Mouse (Mus musculus): ENCODE results near the gene Lyzl6. TPM values are rescaled to one million over a fixed set of nuclear protein-coding genes. Genes with fewer than 3 reads are reported as not detected.

The Lyzl6 gene
- polyA plus RNA-seq, 1 experiment from 2014 or later = not detected

DNA sequence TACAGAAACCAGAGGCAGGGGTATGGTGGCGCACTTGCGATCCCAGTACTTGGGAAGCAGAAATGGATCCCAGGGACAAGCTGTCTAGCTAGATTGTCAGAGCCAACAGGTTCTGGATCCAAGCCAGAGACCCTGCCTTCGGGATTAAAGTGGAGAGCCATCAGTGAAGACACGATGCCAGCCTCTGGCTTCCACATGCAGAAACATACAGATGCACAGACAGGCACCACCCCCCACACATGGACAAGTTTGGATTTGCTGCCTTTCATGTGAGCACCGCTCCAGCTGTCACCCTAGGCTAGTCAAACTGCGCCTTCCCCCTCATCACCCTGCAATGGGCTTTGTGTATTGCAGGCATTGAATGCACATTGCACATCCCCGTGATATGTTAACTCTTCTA lies 19.5 kb upstream of the Lyzl6 start:
- H3K9ac ChIP-seq = no peak overlapping the region
- H3K4me1 ChIP-seq = no peaks in the 10 kb centered on the region
- no peaks in the 10 kb centered on the region for H3K36me3 ChIP-seq
- no peak overlapping the region for H3K4me3 ChIP-seq (replicated peaks)
- peaks cover 15% of the 10 kb centered on the region for H3K27me3 ChIP-seq (replicated peaks)
- H3K9me3 ChIP-seq = no peaks in the 10 kb centered on the region
- no peak overlapping the region for H3K27ac ChIP-seq
- WGBS = 81% methylated on average over 7 of the region's 7 CpGs
- ATAC-seq (ENCODE audit: insufficient read depth, low FRiP score, low read depth) = no peak
- no peak overlapping the region for H3K4me2 ChIP-seq

GRCm38 (mm10) chr11:103656520-103656919 lies 17.8 kb upstream of the Lyzl6 start:
- 9% methylated on average over 3 of the region's 3 CpGs for WGBS
- H3K4me3 ChIP-seq (replicated peaks) = no peak overlapping the region
- ATAC-seq (ENCODE audit: insufficient read depth, low FRiP score, low read depth) = no peak
- H3K4me2 ChIP-seq = no peak overlapping the region
- no peaks in the 10 kb centered on the region for H3K9me3 ChIP-seq
- H3K36me3 ChIP-seq = no peaks in the 10 kb centered on the region
- no peaks in the 10 kb centered on the region for H3K4me1 ChIP-seq
- H3K27me3 ChIP-seq (replicated peaks) = peaks cover 24% of the 10 kb centered on the region
- H3K27ac ChIP-seq = no peak overlapping the region
- H3K9ac ChIP-seq = no peak overlapping the region

DNA sequence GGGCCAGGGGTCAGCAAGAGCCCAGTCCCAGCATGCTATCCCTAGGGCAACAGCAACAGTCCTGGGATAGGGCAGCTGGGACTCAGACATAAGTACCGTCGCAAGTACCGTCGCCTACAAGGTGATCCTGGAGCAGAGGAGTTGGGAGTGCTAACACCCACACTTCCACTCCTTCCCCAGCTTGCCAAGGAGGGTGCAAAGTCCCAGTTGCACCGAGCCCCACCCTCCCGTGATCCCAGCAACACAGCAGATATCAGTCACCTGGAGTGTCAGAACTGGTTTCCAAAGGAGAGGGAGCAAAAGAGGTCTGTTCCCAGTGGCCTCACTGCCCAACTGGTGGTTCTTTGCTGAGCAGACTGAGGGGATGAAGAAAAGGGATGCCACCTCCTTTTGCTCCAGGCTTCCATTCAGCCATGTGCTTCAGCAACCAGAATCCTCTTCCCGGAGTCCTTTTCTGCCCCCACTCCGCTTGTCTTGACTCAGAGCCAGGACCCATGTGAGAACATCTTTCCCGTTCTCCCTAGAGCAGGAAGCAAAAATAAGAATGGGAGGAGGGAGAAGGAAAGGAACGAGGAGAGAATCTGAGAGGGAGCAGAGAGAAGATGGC lies 14.8 kb upstream of the Lyzl6 start:
- ATAC-seq (ENCODE audit: insufficient read depth, low FRiP score, low read depth) = no peak
- H3K4me1 ChIP-seq = peaks cover 14% of the 10 kb centered on the region
- no peak overlapping the region for H3K9ac ChIP-seq
- H3K4me2 ChIP-seq = no peak overlapping the region
- no peak overlapping the region for H3K27ac ChIP-seq
- no peak overlapping the region for H3K4me3 ChIP-seq (replicated peaks)
- H3K27me3 ChIP-seq (replicated peaks) = peaks cover 55% of the 10 kb centered on the region
- 62% methylated on average over 10 of the region's 10 CpGs for WGBS
- H3K36me3 ChIP-seq = no peaks in the 10 kb centered on the region
- H3K9me3 ChIP-seq = no peaks in the 10 kb centered on the region

DNA sequence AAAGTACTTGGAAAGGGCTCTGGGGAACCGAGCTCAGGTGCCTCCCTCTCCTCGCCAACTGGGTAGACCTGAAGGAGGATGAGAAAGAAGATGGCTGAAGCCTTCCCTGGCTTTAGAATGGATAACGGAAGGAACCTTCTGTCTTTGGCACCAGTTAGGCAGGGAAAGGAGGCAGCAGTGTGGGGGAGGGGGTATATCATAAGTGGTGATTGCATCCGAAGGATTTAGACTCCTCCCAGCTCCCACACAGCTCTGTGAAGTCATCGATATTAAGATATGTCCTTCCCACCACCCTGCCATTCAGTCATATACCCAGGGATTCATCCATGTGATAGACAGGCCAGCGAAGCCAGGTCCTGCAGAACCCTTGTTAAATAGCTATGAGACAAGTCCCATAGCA lies 12.7 kb upstream of the Lyzl6 start:
- Histone ChIP-seq H3K27ac (no peak overlapping the region), H3K27me3 (replicated peaks) (peaks cover 75% of the 10 kb centered on the region), H3K36me3 (no peaks in the 10 kb centered on the region), H3K4me2 (no peak overlapping the region), H3K4me3 (replicated peaks) (no peak overlapping the region), H3K9me3 (no peaks in the 10 kb centered on the region), H3K9ac (no peak overlapping the region), H3K4me1 (peaks cover 14% of the 10 kb centered on the region)
- WGBS = 75% methylated on average over 6 of the region's 6 CpGs
- no peak for ATAC-seq (ENCODE audit: insufficient read depth, low FRiP score, low read depth)

DNA sequence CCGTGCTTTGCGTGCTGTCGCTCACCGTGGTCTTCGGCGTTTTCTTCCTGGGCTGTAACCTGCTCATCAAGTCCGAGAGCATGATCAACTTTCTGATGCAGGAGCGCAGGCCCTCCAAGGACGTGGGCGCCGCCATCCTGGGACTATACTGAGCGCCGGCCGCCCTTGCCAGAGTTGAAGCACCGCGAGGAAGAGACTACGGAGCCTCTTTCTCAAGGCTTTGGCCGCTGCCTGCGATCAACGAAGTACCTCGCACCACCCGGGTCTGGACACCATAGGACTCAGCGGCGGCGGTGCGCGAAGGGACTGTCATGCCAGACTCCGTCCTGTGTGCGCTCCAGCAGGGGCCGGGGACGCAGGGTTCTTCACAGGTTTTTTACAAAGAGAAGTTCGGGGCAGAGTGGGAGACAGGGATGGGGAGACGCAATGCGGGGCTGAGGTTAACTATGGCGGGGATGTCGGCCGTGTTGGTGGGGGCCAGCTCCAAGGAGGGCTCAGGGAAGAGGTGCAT lies 11.3 kb upstream of the Lyzl6 start:
- H3K4me3 ChIP-seq (replicated peaks) = peak overlapping the region; percentile 36
- under 1% methylated on average over 37 of the region's 37 CpGs for WGBS
- no peaks in the 10 kb centered on the region for H3K36me3 ChIP-seq
- no peak overlapping the region for H3K9ac ChIP-seq
- no peaks in the 10 kb centered on the region for H3K9me3 ChIP-seq
- H3K27ac ChIP-seq = no peak overlapping the region
- H3K4me2 ChIP-seq = peak overlapping the region; percentile 71
- H3K27me3 ChIP-seq (replicated peaks) = peaks cover 70% of the 10 kb centered on the region
- peaks cover 14% of the 10 kb centered on the region for H3K4me1 ChIP-seq
- no peak for ATAC-seq (ENCODE audit: insufficient read depth, low FRiP score, low read depth)

GRCm38 (mm10) chr11:103649301-103649982 lies 10.8 kb upstream of the Lyzl6 start, which contains the start of gene Rprml:
TSS of gene Rprml (plus strand) at chr11:103649570.
- H3K9ac ChIP-seq = no peak within 1 kb of the TSS
- H3K27ac ChIP-seq = no peak within 1 kb of the TSS
- H3K9me3 ChIP-seq = no peaks in the 10 kb centered on the region
- peak within 1 kb of the TSS; percentile 71 for H3K4me2 ChIP-seq
- H3K4me1 ChIP-seq = peaks cover 14% of the 10 kb centered on the region
- 1% methylated on average over 71 of the region's 71 CpGs for WGBS
- no peak for ATAC-seq (ENCODE audit: insufficient read depth, low FRiP score, low read depth)
- H3K36me3 ChIP-seq = no peaks in the 10 kb centered on the region
- peak within 1 kb of the TSS; percentile 36 for H3K4me3 ChIP-seq (replicated peaks)
- H3K27me3 ChIP-seq (replicated peaks) = peaks cover 70% of the 10 kb centered on the region

- no peak overlapping the region for H3K9ac ChIP-seq
- ATAC-seq (ENCODE audit: insufficient read depth, low FRiP score, low read depth) = no peak
- H3K36me3 ChIP-seq = no peaks in the 10 kb centered on the region
- H3K27me3 ChIP-seq (replicated peaks) = peaks cover 65% of the 10 kb centered on the region
- H3K4me1 ChIP-seq = peaks cover 14% of the 10 kb centered on the region
- H3K4me2 ChIP-seq = no peak overlapping the region; the same call in 1 of the 2 replicates
- 28% methylated on average over 7 of the region's 7 CpGs for WGBS
- H3K27ac ChIP-seq = no peak overlapping the region
- no peak overlapping the region for H3K4me3 ChIP-seq (replicated peaks)
- H3K9me3 ChIP-seq = no peaks in the 10 kb centered on the region
Measured at GRCm38 (mm10) chr11:103648656-103649055, 10.0 kb upstream of the Lyzl6 start.

DNA sequence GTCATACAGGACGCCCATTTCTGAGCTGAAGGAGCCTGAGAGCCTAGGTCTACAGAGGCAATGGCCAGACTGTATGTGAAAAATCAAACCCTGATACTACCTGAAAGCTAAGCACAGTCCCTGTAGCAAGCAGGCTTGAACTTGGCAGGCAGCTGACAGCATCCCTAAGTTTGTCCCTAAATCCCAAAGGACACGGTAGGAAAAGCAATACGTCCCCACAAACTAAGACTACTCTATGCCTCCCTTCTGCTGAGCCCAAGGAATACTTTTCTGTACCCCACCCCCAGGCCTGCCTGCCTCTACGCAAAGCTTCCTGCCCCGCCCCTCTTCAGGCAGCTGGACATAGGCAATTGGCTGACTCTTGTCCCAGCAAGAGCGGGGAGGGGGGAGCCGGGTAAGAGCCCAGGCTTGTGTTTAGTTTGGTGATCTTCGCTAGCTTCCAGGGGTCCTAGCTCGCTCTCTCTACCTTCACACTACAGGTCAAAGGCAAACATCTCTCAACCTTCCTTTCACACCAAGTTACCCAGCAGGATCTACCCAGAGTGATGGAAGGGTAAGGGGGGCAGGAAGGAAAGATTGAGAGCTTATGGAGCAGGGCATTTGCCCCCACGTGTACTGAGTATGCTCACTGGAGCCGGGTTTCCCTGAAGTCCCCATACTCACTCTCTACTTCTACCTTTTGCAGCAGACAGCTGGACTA lies 9.4 kb upstream of the Lyzl6 start:
- Histone ChIP-seq H3K36me3 (no peaks in the 10 kb centered on the region), H3K4me3 (replicated peaks) (no peak overlapping the region), H3K9me3 (no peaks in the 10 kb centered on the region), H3K9ac (no peak overlapping the region), H3K4me1 (peaks cover 14% of the 10 kb centered on the region), H3K27ac (no peak overlapping the region), H3K4me2 (no peak overlapping the region), H3K27me3 (replicated peaks) (peaks cover 64% of the 10 kb centered on the region)
- ATAC-seq (ENCODE audit: insufficient read depth, low FRiP score, low read depth) = no peak
- WGBS = 11% methylated on average over 11 of the region's 11 CpGs

- 73% methylated on average over 6 of the region's 6 CpGs for WGBS
- Histone ChIP-seq H3K9me3 (no peaks in the 10 kb centered on the region), H3K4me1 (peaks cover 14% of the 10 kb centered on the region), H3K4me2 (no peak overlapping the region), H3K36me3 (no peaks in the 10 kb centered on the region), H3K9ac (no peak overlapping the region), H3K27ac (no peak overlapping the region), H3K27me3 (replicated peaks) (peaks cover 53% of the 10 kb centered on the region), H3K4me3 (replicated peaks) (no peak overlapping the region)
- ATAC-seq (ENCODE audit: insufficient read depth, low FRiP score, low read depth) = no peak
Measured at GRCm38 (mm10) chr11:103646301-103646700, 7.6 kb upstream of the Lyzl6 start.

GRCm38 (mm10) chr11:103645731-103646130 lies 7.0 kb upstream of the Lyzl6 start:
- Histone ChIP-seq H3K36me3 (no peaks in the 10 kb centered on the region), H3K4me2 (no peak overlapping the region), H3K4me3 (replicated peaks) (no peak overlapping the region), H3K27me3 (replicated peaks) (peaks cover 47% of the 10 kb centered on the region), H3K9me3 (no peaks in the 10 kb centered on the region), H3K9ac (no peak overlapping the region), H3K4me1 (peaks cover 14% of the 10 kb centered on the region), H3K27ac (no peak overlapping the region)
- no peak for ATAC-seq (ENCODE audit: insufficient read depth, low FRiP score, low read depth)
- WGBS = 49% methylated on average over 8 of the region's 8 CpGs

- ATAC-seq (ENCODE audit: insufficient read depth, low FRiP score, low read depth) = no peak
- Histone ChIP-seq H3K4me2 (no peak overlapping the region), H3K4me3 (replicated peaks) (no peak overlapping the region), H3K9me3 (no peaks in the 10 kb centered on the region), H3K36me3 (no peaks in the 10 kb centered on the region), H3K27ac (no peak overlapping the region), H3K4me1 (no peaks in the 10 kb centered on the region; the same call in 1 of the 2 replicates), H3K27me3 (replicated peaks) (peaks cover 22% of the 10 kb centered on the region), H3K9ac (no peak overlapping the region)
- WGBS = 72% methylated on average over 9 of the region's 9 CpGs
Measured at GRCm38 (mm10) chr11:103643211-103643610, 4.5 kb upstream of the Lyzl6 start.

GRCm38 (mm10) chr11:103639407-103639946 lies 787 bp upstream of the Lyzl6 start:
- no peaks in the 10 kb centered on the region for H3K4me1 ChIP-seq
- H3K4me2 ChIP-seq = no peak overlapping the region
- no peak overlapping the region for H3K27ac ChIP-seq
- 4% methylated on average over 10 of the region's 10 CpGs for WGBS
- ATAC-seq (ENCODE audit: insufficient read depth, low FRiP score, low read depth) = no peak
- no peaks in the 10 kb centered on the region for H3K9me3 ChIP-seq
- H3K27me3 ChIP-seq (replicated peaks) = no peaks in the 10 kb centered on the region
- H3K9ac ChIP-seq = no peak overlapping the region
- no peaks in the 10 kb centered on the region for H3K36me3 ChIP-seq
- no peak overlapping the region for H3K4me3 ChIP-seq (replicated peaks)
